Mouse (Mus musculus) thymus, postnatal 10 days (tissue): ENCODE measurements around the gene Aig1.

ENCODE experiments used
- DNase-seq, 2 experiments: peaks; one replicate each; pipeline ENCODE4 v3.0.0; 2021; ENCODE audit warnings: low spot score in 2 of 2

Gene Aig1

GRCm38 (mm10) chr10:13631796-13632195 is 237.0 kb downstream of the Aig1 start:
- no peak for DNase-seq

- DNase-seq, result no peak
These were observed 245.0 kb downstream of the Aig1 start for GRCm38 (mm10) chr10:13623735-13624134.

- no peak for DNase-seq
These were observed 267.9 kb downstream of the Aig1 start for GRCm38 (mm10) chr10:13600926-13601325.

GRCm38 (mm10) chr10:13597491-13597890 is 271.3 kb downstream of the Aig1 start:
- DNase-seq, result no peak
